Mouse (Mus musculus) layer of hippocampus, postnatal 14 days (tissue): ENCODE results near the gene Cenpx. TPM values are rescaled to one million over a fixed set of nuclear protein-coding genes. Genes with fewer than 3 reads are reported as not detected.
"Not testable (repeated sequence)": the region's sequence is repeated elsewhere in the genome, so short reads cannot be mapped to it uniquely, and the experiment has no call there.

Experiments used
- DNase-seq, 2 experiments: peaks; one replicate each; pipeline ENCODE4 v3.0.0; 2021 to 2022; ENCODE audit warnings: low spot score in 2 of 2, mixed read lengths in 1 of 2
- long read RNA-seq, 2 experiments: library from polyadenylated mRNA; stranded (forward); transcript quantifications; one replicate each; pipeline ENCODE4 v2.0.0; 2021
- total RNA-seq, 2 experiments: library from RNA; stranded (reverse); gene quantifications; 2 replicates each; pipeline ENCODE4 v1.2.3; 2021

The Cenpx gene
- 10 to 100 TPM; 26.8 to 28.9 TPM for total RNA-seq
- long read RNA-seq, experiment 1, partial matches to known transcripts, result 4 of 14 reads
- long read RNA-seq, experiment 1, other reads (novel, unspliced or antisense), result 5 of 14 reads
- long read RNA-seq, experiment 2, transcript Cenpx-202 (5 exons, 606 nt), result major isoform, 8 of 34 reads
- long read RNA-seq, experiment 2, partial matches to known transcripts, result 2 of 34 reads
- long read RNA-seq, experiment 2, other reads (novel, unspliced or antisense), result 20 of 34 reads

GRCm38 (mm10) chr11:120713580-120714518 is at the start of gene Cenpx, which contains the start of gene Lrrc45:
Gene Cenpx, minus strand, starts transcription at chr11:120713738.
Gene Lrrc45, plus strand, starts transcription at chr11:120713925.
- DNase-seq, result peak; percentile 95 to 99

- not testable (repeated sequence) for DNase-seq
These were observed 49.1 kb upstream of the Cenpx start, which contains the start of gene Hmga1b for GRCm38 (mm10) chr11:120762672-120763041. Gene Hmga1b, plus strand, starts transcription at chr11:120762794.

- no peak for DNase-seq
These were observed 48.5 kb upstream of the Cenpx start for GRCm38 (mm10) chr11:120761811-120762671.

- no peak for DNase-seq
These were observed 46.7 kb upstream of the Cenpx start for GRCm38 (mm10) chr11:120760236-120760635.

- DNase-seq, result no peak
These were observed 38.1 kb upstream of the Cenpx start for GRCm38 (mm10) chr11:120751606-120752005.

GRCm38 (mm10) chr11:120749430-120749829 is 35.9 kb upstream of the Cenpx start:
- peak in 1 of 2 experiments; percentile 24 for DNase-seq

GRCm38 (mm10) chr11:120747974-120748373 is 34.4 kb upstream of the Cenpx start:
- DNase-seq, result no peak

- DNase-seq, result no peak
These were observed 30.7 kb upstream of the Cenpx start for GRCm38 (mm10) chr11:120744121-120744701.

GRCm38 (mm10) chr11:120740981-120741380 is 27.4 kb upstream of the Cenpx start:
- no peak for DNase-seq

GRCm38 (mm10) chr11:120736424-120736823 is 22.9 kb upstream of the Cenpx start:
- DNase-seq, result no peak

GRCm38 (mm10) chr11:120733521-120733920 is 20.0 kb upstream of the Cenpx start:
- DNase-seq, result no peak

- DNase-seq, result no peak
These were observed 18.5 kb upstream of the Cenpx start, which contains the start of gene Cbr2 for GRCm38 (mm10) chr11:120731858-120732680. Gene Cbr2, minus strand, starts transcription at chr11:120732114.

- DNase-seq, result no peak
These were observed 17.9 kb upstream of the Cenpx start for GRCm38 (mm10) chr11:120731395-120731794.

GRCm38 (mm10) chr11:120730331-120730870 is 16.9 kb upstream of the Cenpx start:
- no peak for DNase-seq

- DNase-seq, result not testable (repeated sequence)
These were observed 16.0 kb upstream of the Cenpx start for GRCm38 (mm10) chr11:120729432-120730050.

GRCm38 (mm10) chr11:120728530-120729240 is 15.1 kb upstream of the Cenpx start:
- no peak for DNase-seq

- no peak for DNase-seq
These were observed 14.0 kb upstream of the Cenpx start for GRCm38 (mm10) chr11:120727564-120727963.

GRCm38 (mm10) chr11:120727169-120727527 is 13.6 kb upstream of the Cenpx start, which contains the start of gene Dcxr:
Gene Dcxr, minus strand, starts transcription at chr11:120727281.
- DNase-seq, result peak; percentile 68 to 86
